Mouse (Mus musculus) urinary bladder, postnatal 10 days (tissue): ENCODE data around the gene Irx5.

Experiments used
- DNase-seq: peaks from one replicate; pipeline ENCODE4 v3.0.0; 2022; ENCODE audit warnings: low spot score

The Irx5 gene

GRCm38 (mm10) chr8:92360083-92360861, 2.8 kb downstream of the Irx5 start:
- no peak for DNase-seq

GRCm38 (mm10) chr8:92361546-92362351, 4.3 kb downstream of the Irx5 start:
- no peak for DNase-seq

- DNase-seq = no peak
These were observed 5.1 kb downstream of the Irx5 start for GRCm38 (mm10) chr8:92362396-92363115.

DNA sequence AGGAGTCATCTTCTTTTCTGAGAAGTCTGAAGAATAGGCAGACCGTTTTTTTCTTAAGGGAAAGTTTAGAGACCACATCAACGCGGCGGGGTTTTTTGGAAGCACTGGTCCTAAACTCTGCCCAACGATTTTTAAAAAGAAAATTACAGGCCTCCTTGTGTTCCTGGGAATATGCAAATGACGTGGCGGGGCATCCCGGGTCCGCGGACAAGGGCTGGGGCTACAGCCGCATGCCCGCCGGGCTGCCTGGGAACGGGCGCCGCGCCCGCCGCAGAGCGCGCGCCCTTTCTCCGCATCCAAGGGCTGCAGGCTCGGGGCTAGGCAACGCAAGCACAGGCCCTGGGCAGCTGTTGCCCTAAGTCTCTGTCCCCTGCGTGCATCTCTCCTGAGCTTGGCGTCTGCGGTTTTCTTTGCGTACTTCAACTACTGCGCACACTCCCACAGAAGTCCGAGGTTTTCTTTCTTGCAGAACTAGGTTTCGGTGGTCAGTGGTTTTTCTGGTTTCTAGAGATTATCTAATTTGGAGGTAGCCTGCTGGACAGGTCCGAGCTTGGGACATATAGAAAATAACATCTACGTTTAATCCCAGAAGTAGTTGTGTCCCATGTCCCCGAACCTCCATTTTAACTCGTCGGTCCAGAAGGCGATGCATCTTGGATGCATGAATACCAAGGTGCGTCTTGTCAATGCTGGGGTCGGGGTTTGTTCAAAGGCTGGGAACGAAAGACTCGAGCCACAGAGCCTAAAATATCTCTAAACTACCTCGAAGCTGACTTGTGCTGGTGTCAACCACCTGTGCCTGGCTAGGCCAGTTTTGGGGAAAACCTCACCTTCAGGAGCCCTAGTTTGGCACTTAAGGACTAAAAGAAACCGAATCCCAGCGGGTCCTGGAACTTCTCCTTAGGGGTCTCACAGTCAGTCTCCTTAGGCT, 6.1 kb downstream of the Irx5 start:
- DNase-seq = no peak

GRCm38 (mm10) chr8:92364148-92364775, 6.8 kb downstream of the Irx5 start:
- DNase-seq = no peak

GRCm38 (mm10) chr8:92364776-92365240, 7.4 kb downstream of the Irx5 start:
- DNase-seq = no peak

DNA sequence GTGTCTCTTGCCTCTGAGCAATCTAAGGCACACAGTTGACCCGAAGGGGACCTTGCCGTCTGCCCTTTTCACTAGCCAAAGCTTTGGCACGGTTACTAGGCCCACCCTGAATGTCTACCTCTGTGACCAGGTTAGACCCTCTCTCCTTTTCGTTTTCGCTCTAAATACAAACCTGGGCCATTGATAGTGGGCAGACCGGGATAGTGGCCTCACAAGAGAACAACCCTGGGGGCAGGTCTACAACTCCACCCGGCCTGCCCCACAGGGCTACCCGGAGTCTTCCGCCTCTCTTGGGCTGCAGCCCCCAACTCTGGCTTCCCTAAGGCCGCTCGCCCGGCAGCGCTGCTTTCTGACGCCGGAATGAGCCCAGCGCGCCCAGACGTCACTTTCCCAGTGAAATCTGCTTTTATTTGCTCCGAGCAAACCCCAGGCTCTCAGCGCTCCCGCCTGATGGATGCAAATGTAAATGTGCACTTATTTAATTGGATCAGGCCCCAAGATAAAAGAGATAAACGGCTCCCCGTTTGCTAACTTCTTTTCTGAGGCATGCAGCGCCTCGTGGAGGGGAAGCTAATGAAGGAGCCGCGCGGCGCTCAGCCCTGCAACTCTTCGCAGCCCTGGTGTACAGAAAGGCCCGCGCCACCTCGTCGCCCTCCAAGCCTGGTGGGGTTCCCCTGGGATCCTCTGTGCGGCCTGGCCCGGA, 8.0 kb downstream of the Irx5 start:
- DNase-seq = no peak

GRCm38 (mm10) chr8:92365944-92366735, 8.7 kb downstream of the Irx5 start:
- DNase-seq = no peak

DNA sequence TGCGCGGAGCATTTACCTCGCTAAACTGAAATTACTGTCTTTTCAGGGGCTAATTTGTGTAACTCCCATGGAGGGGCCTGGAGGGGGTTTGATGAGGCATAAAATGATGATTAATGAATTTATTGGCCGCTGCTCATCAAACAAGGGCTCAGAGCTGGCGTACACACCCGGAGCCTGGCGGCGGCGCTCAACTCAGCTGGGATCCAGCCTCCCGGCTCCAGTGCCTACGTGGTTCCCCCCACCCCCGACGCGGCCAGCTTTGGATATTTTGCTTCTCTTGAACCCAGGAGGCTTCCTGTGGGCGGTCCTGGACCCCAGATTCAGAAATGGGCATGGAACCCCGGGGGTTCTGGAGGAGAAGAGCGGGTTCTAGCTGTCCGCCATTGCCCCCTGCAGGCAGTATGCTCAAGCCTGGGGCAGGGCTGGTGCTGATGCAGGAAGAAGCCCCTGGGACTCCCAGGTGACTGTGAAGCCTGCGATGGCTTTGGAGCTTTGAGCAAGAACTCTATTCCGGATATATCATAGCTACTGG, 9.4 kb downstream of the Irx5 start:
- DNase-seq = no peak

DNA sequence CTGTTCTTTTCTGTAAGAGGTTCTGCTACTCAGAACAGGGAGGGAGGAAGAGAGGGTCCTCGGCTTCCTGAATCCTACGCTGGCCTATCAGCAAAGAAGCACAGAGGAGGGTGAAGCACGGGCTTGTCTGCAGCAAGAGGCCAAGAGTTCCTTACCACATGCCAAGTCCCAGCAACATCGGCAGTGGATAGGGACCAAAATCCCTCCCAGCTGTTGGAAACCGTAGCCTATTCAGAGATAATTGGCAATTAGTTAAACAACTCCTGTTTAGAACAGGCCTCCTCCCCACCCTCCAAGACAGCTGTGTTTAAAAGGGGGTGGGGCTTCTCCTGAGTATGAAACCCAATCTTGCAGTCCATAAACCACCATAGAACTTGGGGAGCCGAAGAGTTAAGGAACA, 22.1 kb downstream of the Irx5 start:
- no peak for DNase-seq

- no peak for DNase-seq
These were observed 23.1 kb downstream of the Irx5 start for GRCm38 (mm10) chr8:92380571-92380970.

DNA sequence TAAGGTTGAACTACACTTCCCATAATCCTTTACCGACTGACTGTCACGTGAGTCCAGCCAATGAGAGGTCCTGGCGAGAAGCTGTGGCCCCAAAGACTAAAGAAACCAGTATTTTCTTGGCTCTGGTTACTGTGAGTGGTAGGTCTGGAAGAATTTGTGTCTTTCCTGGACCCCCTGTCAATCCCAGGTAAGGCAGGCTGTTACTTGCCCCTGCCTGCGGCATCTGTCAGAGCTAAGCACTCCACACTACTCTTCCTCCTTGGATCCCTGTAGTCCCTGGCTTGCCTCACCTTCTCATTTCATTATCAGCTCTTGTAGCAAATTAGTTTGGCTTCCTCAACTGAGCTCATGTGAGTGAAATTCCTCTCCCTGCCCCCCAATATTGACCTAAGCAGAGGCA, 30.5 kb downstream of the Irx5 start:
- DNase-seq = no peak

DNA sequence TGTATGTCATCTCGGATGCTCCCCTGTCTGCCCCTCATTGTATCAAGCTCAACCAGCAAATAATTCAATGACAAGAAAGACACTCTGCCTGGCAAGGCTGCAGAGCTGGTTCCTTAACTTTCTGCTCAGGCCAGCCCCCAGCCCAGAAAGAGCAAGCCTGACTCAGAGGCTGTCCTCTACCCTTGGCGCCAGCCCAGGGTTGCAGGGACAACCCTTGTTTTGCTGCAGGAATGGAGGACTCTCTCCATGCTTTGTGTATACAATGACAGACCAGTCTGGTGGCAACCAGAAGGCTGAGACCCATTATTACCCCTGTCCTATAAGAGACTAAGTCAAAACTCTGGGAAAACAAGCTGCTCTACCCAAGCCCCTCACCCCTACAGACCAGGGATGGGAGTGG, 46.8 kb downstream of the Irx5 start:
- DNase-seq = no peak

GRCm38 (mm10) chr8:92408092-92408491, 50.7 kb downstream of the Irx5 start:
- DNase-seq = no peak

DNA sequence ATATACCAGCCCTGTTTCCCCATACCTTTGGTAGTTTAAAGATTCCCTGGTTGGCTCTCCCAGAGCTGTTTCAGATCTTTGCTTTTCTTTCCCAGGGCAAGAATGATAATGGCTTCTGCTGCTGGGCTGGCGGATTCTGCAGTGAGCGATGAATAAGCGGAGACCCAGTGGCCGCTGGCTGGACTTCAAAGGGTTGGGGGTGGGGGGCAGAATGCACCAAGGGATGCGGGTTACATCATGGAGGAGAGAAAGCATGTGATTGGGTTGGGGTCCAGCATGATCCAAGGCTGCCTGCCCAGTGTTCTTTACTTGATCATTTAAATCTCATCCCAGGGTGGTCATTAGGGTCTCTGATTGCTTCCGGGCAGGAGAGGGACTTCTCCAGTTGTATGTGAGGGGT, 56.2 kb downstream of the Irx5 start:
- no peak for DNase-seq

DNA sequence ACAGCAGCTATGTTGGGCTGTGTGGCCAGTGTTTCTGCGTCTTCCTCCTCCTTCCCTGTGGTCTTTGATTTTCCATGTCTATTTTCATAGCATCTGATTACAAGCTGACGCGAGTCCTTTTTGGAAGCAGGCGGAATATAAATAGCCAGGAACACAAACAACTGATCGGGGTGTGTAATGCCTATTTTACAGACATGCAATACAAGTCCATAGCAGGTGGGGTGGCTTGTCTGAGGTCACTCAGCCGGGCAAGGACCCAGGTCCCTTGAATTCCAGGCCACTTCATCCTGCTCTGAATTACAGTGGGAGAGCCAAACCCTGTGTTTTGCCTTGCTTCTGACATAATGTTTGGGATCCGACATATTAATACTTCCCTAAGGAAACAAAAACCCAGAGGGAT, 63.2 kb downstream of the Irx5 start:
- no peak for DNase-seq
